Mouse (Mus musculus) heart, adult 9 months (tissue): ENCODE data around the gene Phka1.

Source experiments
- DNase-seq, 2 experiments: peaks; one replicate each; pipeline ENCODE4 v3.0.0; 2022; ENCODE audit warnings: low spot score in 2 of 2

Phka1 gene

DNA sequence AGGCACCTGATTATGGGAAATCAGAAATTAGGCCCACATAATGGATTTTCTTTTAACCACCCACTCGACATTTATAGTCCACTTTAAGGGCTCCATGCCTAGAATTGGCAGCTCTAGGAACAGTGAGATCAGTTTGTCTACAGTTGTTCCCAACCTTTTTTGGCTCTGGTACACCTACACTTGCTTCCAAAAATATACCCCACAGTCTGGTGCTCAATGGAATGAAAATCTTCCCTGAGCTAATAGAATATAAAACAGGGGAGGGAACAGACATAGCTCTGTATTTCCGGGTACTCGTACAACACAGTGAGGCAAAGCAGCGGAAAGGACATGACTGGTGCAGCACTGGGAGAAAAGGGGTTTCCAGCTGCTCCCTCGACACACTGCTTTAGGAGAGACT, 168.5 kb downstream of the Phka1 start:
- DNase-seq: peak in 1 of 2 experiments; percentile 8
